In genomic region chr4:150155731-150156130, GRCm38 (mm10) we compare ENCODE assay signal across 27 mouse cellular contexts. TPM values are rescaled to one million over a fixed set of nuclear protein-coding genes. Genes with fewer than 3 reads are reported as not detected.
DNase-seq lines count a peak whose midpoint lies in the region; ATAC-seq and TF ChIP-seq lines count a peak whose summit lies in the region.
"Had no signal": no experiment of that assay in that cellular context is flagged by ENCODE, and none has a peak within 500 bp of the region (broad histone marks: within the 10 kb centered on the region; RNA-seq: fewer than 3 reads in every experiment).

No protein-coding gene starts in this region.

- H3K4me1 ChIP-seq in G1E (ENCODE audit: insufficient read depth, low read depth, low read length): peaks cover 10% of the 10 kb centered on the region
- H3K4me1 ChIP-seq: embryonic facial prominence, embryonic 13.5 days; forebrain, embryonic 12.5 days; hindbrain, embryonic 12.5 days had no signal

- TF ChIP-seq CTCF in G1E (IDR thresholded peaks at IDR 0.05; ENCODE audit: low read depth, low read length): no peak

- H3K36me3 ChIP-seq in G1E (replicated peaks): no peaks in the 10 kb centered on the region
- H3K36me3 ChIP-seq: embryonic facial prominence, embryonic 13.5 days; forebrain, embryonic 12.5 days; heart, embryonic 10.5 days; hindbrain, embryonic 12.5 days had no signal

- DNase-seq in 416B (ENCODE audit: low read depth) (peak; percentile 77), G1E (ENCODE audit: low spot score) (no peak)
- no peak for DNase-seq in layer of hippocampus, adult 18-20 months (ENCODE audit: low spot score in 2 of 2)
- no peak for DNase-seq in lung, postnatal 36 days
- DNase-seq in testis, postnatal 10 days (ENCODE audit: low spot score): no peak
- DNase-seq: adrenal gland, adult 8-10 months; adrenal gland, postnatal 36 days; cerebellum, adult 2 months; cerebellum, postnatal 14 days; gastrocnemius, postnatal 25 days; heart, adult 18-20 months; heart, postnatal 10 days; heart, postnatal 4 days had no signal

- H3K27me3 ChIP-seq in G1E (ENCODE audit: insufficient read depth, low read length): peaks cover 19% of the 10 kb centered on the region
- H3K27me3 ChIP-seq: embryonic facial prominence, embryonic 13.5 days; hindbrain, embryonic 12.5 days; Patski had no signal

- no peak overlapping the region for H3K4me3 ChIP-seq in G1E (ENCODE audit: low read depth, low read length)
- H3K4me3 ChIP-seq: embryonic facial prominence, embryonic 13.5 days; forebrain, embryonic 12.5 days; heart, embryonic 10.5 days; hindbrain, embryonic 12.5 days had no signal

- H3K9me3 ChIP-seq in G1E (replicated peaks): no peaks in the 10 kb centered on the region
- H3K9me3 ChIP-seq: embryonic facial prominence, embryonic 13.5 days; forebrain, embryonic 12.5 days; heart, embryonic 10.5 days had no signal

- 0 out of 2 replicates have a peak, but pooled peaks have one; percentile 22 for ATAC-seq in G1E (ENCODE audit: extremely low read depth, insufficient number of reproducible peaks, low FRiP score, poor library complexity, severe bottlenecking)
- ATAC-seq in common myeloid progenitor, adult 5-6 weeks (replicated peaks; ENCODE audit: low read depth, poor library complexity, severe bottlenecking): peak; percentile 74
- ATAC-seq in megakaryocyte progenitor cell, adult 5-6 weeks (replicated peaks; ENCODE audit: poor library complexity): peak; percentile 80
- ATAC-seq: forebrain, embryonic 16.5 days; hindbrain, embryonic 16.5 days; Patski had no signal

RNA-seq across cellular contexts. Expression of gene Slc2a7, which starts 7.0 kb away (rescaled TPM):
- total RNA-seq in G1E (2014; fragmentation: Nextera tagmentation) (0.68 TPM in 1 of 2 replicates, not detected in the other), G1E (2017) (0.22 TPM in 1 of 2 replicates, not detected in the other)
- not detected in 2 replicates for polyA plus RNA-seq in G1E (2012)
- total RNA-seq in common myeloid progenitor, adult 5-6 weeks (2017): not detected in 2 replicates
- total RNA-seq in megakaryocyte progenitor cell, adult 5-6 weeks (2015): 0.25 TPM in 1 of 2 replicates, not detected in the other
- not detected in 2 replicates for total RNA-seq in megakaryocyte progenitor cell, adult 5-6 weeks (2017)
- not detected for total RNA-seq in layer of hippocampus, adult 18-20 months (2021)
- total RNA-seq: adrenal gland, adult 8-10 months; adrenal gland, postnatal 36 days; gastrocnemius, adult 18-20 months; gastrocnemius, postnatal 25 days; heart, adult 18-20 months; heart, postnatal 10 days; heart, postnatal 4 days had no signal
- polyA plus RNA-seq: cerebellum, adult 2 months; cortical plate, adult 2 months; embryonic facial prominence, embryonic 13.5 days; forebrain, embryonic 12.5 days; forebrain, embryonic 16.5 days; frontal cortex, adult 2 months; heart, embryonic 10.5 days; heart, embryonic 14.5 days; hindbrain, embryonic 12.5 days; hindbrain, embryonic 16.5 days; intestine, embryonic 14.5 days; Patski had no signal

RNA-seq across cellular contexts. Expression of gene Slc2a5, which starts 36.6 kb away (rescaled TPM):
- not detected in 2 replicates for total RNA-seq in G1E (2014; fragmentation: Nextera tagmentation)
- 0.16 TPM in 1 of 2 replicates, not detected in the other for total RNA-seq in G1E (2017)
- not detected in 2 replicates for polyA plus RNA-seq in G1E (2012)
- total RNA-seq in common myeloid progenitor, adult 5-6 weeks (2017): not detected in 2 replicates
- not detected in 2 replicates for total RNA-seq in megakaryocyte progenitor cell, adult 5-6 weeks (2015)
- not detected in 2 replicates for total RNA-seq in megakaryocyte progenitor cell, adult 5-6 weeks (2017)
- 1 to 10 TPM; 4.9 to 6.0 TPM for total RNA-seq in layer of hippocampus, adult 18-20 months (2021)
- total RNA-seq: gastrocnemius, adult 18-20 months had no signal
- polyA plus RNA-seq: Patski had no signal

RNA-seq across cellular contexts. Expression of gene Car6, which starts 45.4 kb away (rescaled TPM):
- not detected in 2 replicates for total RNA-seq in G1E (2014; fragmentation: Nextera tagmentation)
- not detected in 2 replicates for total RNA-seq in G1E (2017)
- not detected in 2 replicates for polyA plus RNA-seq in G1E (2012)
- total RNA-seq in common myeloid progenitor, adult 5-6 weeks (2017): not detected in 2 replicates
- 1.2 TPM in 1 of 2 replicates, not detected in the other for total RNA-seq in megakaryocyte progenitor cell, adult 5-6 weeks (2015)
- 0.79 TPM in 1 of 2 replicates, not detected in the other for total RNA-seq in megakaryocyte progenitor cell, adult 5-6 weeks (2017)
- total RNA-seq in layer of hippocampus, adult 18-20 months (2021): not detected
- total RNA-seq: gastrocnemius, adult 18-20 months; gastrocnemius, postnatal 25 days; heart, postnatal 10 days; heart, postnatal 4 days had no signal
- polyA plus RNA-seq: cerebellum, adult 2 months; cortical plate, adult 2 months; embryonic facial prominence, embryonic 13.5 days; forebrain, embryonic 12.5 days; forebrain, embryonic 16.5 days; frontal cortex, adult 2 months; heart, embryonic 10.5 days; heart, embryonic 14.5 days; hindbrain, embryonic 16.5 days; intestine, embryonic 14.5 days; Patski had no signal

Comparison
In these comparisons a context has a peak if more than half of its experiments do, and no peak if none do; other contexts are left out.
1. ATAC-seq: peak in every context shown above with its lines; median percentile 80 in megakaryocyte progenitor cell, adult 5-6 weeks; 74 in common myeloid progenitor, adult 5-6 weeks; 22 in G1E.